1 mouse cellular context compared by ENCODE assay signal in genomic region chr5:138137257-138137656, GRCm38 (mm10).
A peak's percentile ranks its signal among the peaks of the same experiment; 100 is the strongest.
TF ChIP-seq lines count a peak whose summit lies in the region.

No protein-coding gene starts in this region.

TF ChIP-seq in MEL, 35 proteins besides CTCF, POLR2A, EP300 and RAD21 (continued from another document):
- TF ChIP-seq CHD2 (IDR thresholded peaks at IDR 0.05; ENCODE audit: low read length) (no peak), MAZ (IDR thresholded peaks at IDR 0.05; ENCODE audit: low read depth, low read length) (no peak), TCF12 (IDR thresholded peaks at IDR 0.05; ENCODE audit: low read depth, low read length) (peak; percentile 52), ETS1 (IDR thresholded peaks at IDR 0.05; ENCODE audit: low read depth, low read length) (0 out of 2 replicates have a peak, but pooled peaks have one; percentile 10), GATA1 (IDR thresholded peaks at IDR 0.05; ENCODE audit: low read depth, low read length) (peak; percentile 68), POLR2AphosphoS5 (IDR thresholded peaks at IDR 0.05; ENCODE audit: borderline replicate concordance, low read depth, low read length) (no peak), USF2 (IDR thresholded peaks at IDR 0.05; ENCODE audit: borderline replicate concordance in 1 of 2, insufficient read depth in 1 of 2, low read depth in 1 of 2, low read length in 2 of 2) (no peak)
